Mouse (Mus musculus) hindbrain, embryonic 11.5 days (tissue): ENCODE results near the gene Agap3. TPM values are rescaled to one million over a fixed set of nuclear protein-coding genes. Genes with fewer than 3 reads are reported as not detected.

Experiments
- ATAC-seq: fragments of 200-750 bp; cut with Nextera tagmentation; 2 replicates; pipeline ENCODE4 v1.8.0; 2017; ENCODE audit warnings: mild to moderate bottlenecking, moderate TSS enrichment, moderate library complexity; ENCODE audit not compliant: low FRiP score
- DNase-seq: peaks from one replicate; pipeline ENCODE4 v3.0.0-alpha.2; 2015; ENCODE audit warnings: low spot score
- H3K27ac ChIP-seq: fragments of 300-500 bp; sonication (generic); 2 replicates; pipeline ENCODE4 v1.5.1; 2014; ENCODE audit warnings: mild to moderate bottlenecking, low read depth, low read length
- H3K27me3 ChIP-seq: fragments of 300-500 bp; sonication (generic); 2 replicates; pipeline ENCODE4 v1.6.1; 2014; ENCODE audit warnings: mild to moderate bottlenecking, low read length, moderate library complexity, mixed read lengths; ENCODE audit not compliant: control insufficient read depth, insufficient read depth
- H3K36me3 ChIP-seq: fragments of 300-500 bp; sonication (generic); 2 replicates; pipeline ENCODE4 v1.6.1; 2014; ENCODE audit warnings: mild to moderate bottlenecking, low read length, moderate library complexity, mixed read lengths; ENCODE audit not compliant: control insufficient read depth, insufficient read depth
- H3K4me1 ChIP-seq: fragments of 300-500 bp; sonication (generic); replicated peaks from 2 replicates; pipeline ENCODE4 v1.6.1; 2014; ENCODE audit warnings: low read length, mixed read lengths; ENCODE audit not compliant: control insufficient read depth, insufficient read depth
- H3K4me2 ChIP-seq: fragments of 300-500 bp; sonication (generic); replicated peaks from 2 replicates; pipeline ENCODE4 v1.6.1; 2014; ENCODE audit warnings: mild to moderate bottlenecking, low read depth, low read length
- H3K4me3 ChIP-seq: fragments of 300-500 bp; sonication (generic); 2 replicates; pipeline ENCODE4 v1.5.1; 2014; ENCODE audit warnings: low read depth, low read length
- H3K9ac ChIP-seq: fragments of 300-500 bp; sonication (generic); 2 replicates; pipeline ENCODE4 v1.6.1; 2014; ENCODE audit warnings: low read depth, low read length
- H3K9me3 ChIP-seq: fragments of 300-500 bp; sonication (generic); 2 replicates; pipeline ENCODE4 v1.6.1; 2016; ENCODE audit warnings: low read length; ENCODE audit not compliant: control insufficient read depth
- WGBS: fragments of 180-500 bp; shearing (Covaris S2); extraction: QIAGEN DNeasy Blood & Tissue Kit; methylation state at CpG from one replicate; pipeline ENCODE4 v1.1.7; 2014; 5-methylcytosine and 5-hydroxymethylcytosine counted together
- polyA plus RNA-seq: library from polyadenylated mRNA; unstranded; fragments of >200 nt; fragmentation: Nextera tagmentation; extraction: Ambion mirVana; gene quantifications from 2 replicates; pipeline ENCODE4 v1.2.1, GENCODE M21; 2014

The Agap3 gene
- polyA plus RNA-seq, 1 experiment from 2014 or later, result 38.8 TPM

DNA sequence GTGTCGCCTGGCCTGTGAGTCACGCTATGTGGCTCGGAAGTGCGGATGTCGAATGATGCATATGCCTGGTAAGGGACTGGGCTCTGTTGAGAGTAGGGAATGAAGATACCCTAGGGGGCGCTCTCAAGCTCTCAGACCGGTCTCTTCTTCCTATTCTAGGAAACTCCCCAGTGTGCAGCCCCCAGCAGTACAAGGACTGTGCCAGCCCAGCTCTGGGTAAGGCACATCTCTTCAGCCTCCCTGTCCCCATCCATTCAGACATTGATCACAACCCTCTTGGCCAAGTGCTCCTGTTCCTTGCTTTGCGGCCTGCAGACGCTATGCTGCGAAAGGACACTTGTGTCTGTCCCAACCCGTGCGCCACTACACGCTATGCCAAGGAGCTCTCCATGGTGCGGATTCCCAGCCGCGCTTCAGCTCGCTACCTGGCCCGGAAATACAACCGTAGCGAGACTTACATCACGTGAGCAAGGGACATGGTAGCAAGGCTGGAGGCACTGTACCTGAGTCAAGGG lies 35.7 kb upstream of the Agap3 start:
- Histone ChIP-seq H3K36me3 (0 out of 2 replicates have a peak, but pooled peaks cover 2% of the 10 kb centered on the region), H3K9me3 (no peaks in the 10 kb centered on the region), H3K27ac (no peak overlapping the region), H3K4me2 (no peak overlapping the region), H3K4me3 (no peak overlapping the region), H3K9ac (no peak overlapping the region), H3K4me1 (no peaks in the 10 kb centered on the region; the same call in 1 of the 2 replicates), H3K27me3 (no peaks in the 10 kb centered on the region)
- peak; percentile 81 for ATAC-seq
- WGBS, result 3% methylated on average over 21 of the region's 21 CpGs
- DNase-seq, result peak; percentile 82

DNA sequence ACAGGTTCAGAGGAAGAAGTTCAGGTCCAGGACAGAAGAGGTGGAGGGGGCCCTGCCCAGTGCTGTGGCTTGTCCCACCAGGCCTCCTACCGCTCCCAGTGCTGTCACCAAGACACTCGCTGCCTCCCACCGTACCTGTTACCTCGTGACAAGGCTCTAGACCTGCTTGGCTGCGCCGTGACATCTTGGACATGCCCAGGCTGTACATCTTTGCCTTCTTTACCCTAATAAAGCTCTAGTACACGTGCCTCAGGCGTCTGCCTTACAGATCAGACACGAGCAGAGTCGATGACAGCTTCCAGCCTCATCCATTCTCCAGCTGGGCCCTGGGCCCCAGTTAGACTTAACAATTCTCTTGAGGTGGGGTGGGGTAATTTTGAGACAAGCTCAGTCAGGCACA lies 34.4 kb upstream of the Agap3 start:
- H3K4me3 ChIP-seq, result no peak overlapping the region
- no peak for ATAC-seq
- no peak overlapping the region for H3K4me2 ChIP-seq
- WGBS, result 88% methylated on average over 10 of the region's 10 CpGs
- no peaks in the 10 kb centered on the region; the same call in 1 of the 2 replicates for H3K4me1 ChIP-seq
- H3K27ac ChIP-seq, result no peak overlapping the region
- no peaks in the 10 kb centered on the region for H3K27me3 ChIP-seq
- DNase-seq, result no peak
- H3K36me3 ChIP-seq, result 0 out of 2 replicates have a peak, but pooled peaks cover 2% of the 10 kb centered on the region
- no peaks in the 10 kb centered on the region for H3K9me3 ChIP-seq
- H3K9ac ChIP-seq, result no peak overlapping the region

DNA sequence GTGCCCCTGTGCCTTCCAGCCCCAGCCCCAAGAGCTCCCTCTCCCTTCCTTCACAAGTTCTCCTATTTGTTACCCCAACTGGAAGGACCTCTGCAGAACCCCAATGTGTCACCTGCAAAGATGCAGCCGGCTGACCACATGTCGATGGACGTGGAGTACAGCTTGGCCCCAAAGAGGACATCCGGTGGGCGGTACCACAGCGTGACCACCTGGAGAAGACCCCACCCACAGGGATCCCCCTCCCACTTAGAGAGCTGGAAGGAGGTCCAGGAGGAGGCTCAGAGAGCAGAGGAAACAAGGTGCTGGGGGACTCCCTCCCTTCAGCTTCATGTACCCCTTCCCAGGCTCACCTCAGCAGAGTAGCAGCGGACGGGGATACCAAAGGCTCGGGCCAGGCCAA lies 31.6 kb upstream of the Agap3 start:
- 0 out of 2 replicates have a peak, but pooled peaks cover 2% of the 10 kb centered on the region for H3K36me3 ChIP-seq
- DNase-seq (no peak), ATAC-seq (no peak)
- no peaks in the 10 kb centered on the region for H3K27me3 ChIP-seq
- no peak overlapping the region for H3K27ac ChIP-seq
- WGBS, result 81% methylated on average over 9 of the region's 9 CpGs
- peaks cover 3% of the 10 kb centered on the region for H3K4me1 ChIP-seq
- no peak overlapping the region for H3K4me3 ChIP-seq
- no peak overlapping the region for H3K9ac ChIP-seq
- H3K9me3 ChIP-seq, result no peaks in the 10 kb centered on the region
- no peak overlapping the region for H3K4me2 ChIP-seq

DNA sequence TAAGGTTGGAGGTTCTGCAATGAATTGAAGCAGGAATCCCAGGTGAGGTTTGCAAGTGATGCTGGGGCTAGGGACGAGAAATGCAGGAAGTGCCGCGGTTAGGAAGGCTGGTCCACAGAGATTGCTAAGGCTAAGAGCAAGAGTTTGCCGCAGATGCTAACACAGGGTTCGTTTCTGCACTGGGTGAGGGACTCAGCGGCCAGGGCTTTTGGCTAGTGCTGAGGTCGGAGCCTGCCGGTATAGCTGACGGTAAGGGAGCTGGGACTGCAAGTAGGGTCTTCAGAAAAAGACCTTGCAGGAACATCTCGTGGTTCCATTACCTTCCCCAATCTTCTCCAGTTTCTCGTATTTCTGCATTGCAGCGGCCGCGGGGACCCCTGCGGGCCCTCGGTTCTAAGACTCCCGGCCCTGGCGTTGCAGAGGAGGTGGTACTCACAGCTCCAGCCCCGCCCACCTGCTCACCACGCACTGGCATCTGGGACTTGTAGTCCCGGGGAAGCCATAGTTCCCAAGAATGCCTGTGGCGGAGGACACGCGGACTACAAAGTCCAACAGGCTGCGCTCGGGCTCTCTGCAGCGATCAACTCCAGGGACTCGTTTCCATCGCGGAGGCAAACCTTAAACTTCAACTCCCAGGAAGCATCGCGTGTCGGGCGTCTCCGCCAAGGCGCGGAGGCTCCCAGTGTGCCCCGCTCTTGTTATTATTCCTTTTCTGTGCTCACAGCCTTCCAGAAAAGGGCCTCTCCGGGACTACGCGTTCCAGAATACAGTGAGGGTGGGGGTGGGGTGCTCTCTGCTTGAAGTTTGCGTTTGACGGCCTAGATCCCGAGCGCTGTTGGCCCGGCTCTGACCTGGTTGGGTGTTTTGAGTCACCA lies 28.6 kb upstream of the Agap3 start, which contains the start of the genes Cdk5 and Slc4a2:
Gene Cdk5 (minus strand): TSS at position 402 of the 875 bp plus-strand sequence.
Gene Slc4a2 (plus strand): TSS at position 709 of the 875 bp plus-strand sequence.
- Histone ChIP-seq H3K27me3 (0 out of 2 replicates have a peak, but pooled peaks cover 4% of the 10 kb centered on the region), H3K4me1 (peaks cover 14% of the 10 kb centered on the region), H3K36me3 (0 out of 2 replicates have a peak, but pooled peaks cover 2% of the 10 kb centered on the region), H3K27ac (peak within 1 kb of the TSS; percentile 88), H3K4me2 (peak within 1 kb of the TSS; percentile 89), H3K4me3 (peak within 1 kb of the TSS; percentile 53), H3K9ac (peak within 1 kb of the TSS; percentile 69), H3K9me3 (no peaks in the 10 kb centered on the region)
- WGBS, result under 1% methylated on average over 46 of the region's 46 CpGs
- DNase-seq (peak; percentile 99), ATAC-seq (peak; percentile 94)

DNA sequence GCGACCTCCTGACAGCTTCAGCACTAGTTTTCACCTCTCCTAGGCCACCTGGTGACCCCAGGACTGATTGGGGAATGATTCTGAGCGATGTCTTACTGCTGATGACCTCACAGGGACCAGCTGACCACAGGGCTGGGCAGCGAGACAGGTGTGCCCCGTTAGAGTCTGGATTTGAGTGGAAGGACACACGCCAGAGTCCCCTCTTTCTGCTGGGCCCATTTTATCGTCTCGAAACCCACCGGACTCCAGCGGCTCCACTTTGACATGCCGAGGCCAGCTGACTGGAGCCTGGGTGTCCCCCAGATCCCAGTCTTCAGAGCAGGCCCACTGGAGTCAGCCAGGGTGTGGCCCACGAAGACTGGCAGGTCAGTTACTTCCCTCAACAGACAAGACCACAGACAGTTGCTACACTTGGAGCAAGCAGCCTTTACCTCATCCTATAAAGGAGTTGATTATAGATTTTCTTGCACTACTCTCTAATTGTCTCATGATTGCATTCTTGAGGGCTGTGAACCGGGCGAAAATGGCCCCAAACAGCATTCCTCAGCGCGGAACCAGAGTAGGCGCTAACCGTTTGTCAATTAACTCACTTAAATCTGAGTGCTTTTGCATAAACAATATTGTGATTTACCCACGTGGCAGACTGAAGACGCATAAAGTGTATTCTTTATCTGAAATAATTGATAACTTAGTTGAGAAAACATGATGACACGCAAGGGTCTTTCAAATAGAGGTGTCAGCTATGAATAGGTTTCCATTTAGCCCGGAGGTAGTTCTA lies 27.8 kb upstream of the Agap3 start:
- Histone ChIP-seq H3K27ac (peak overlapping the region; percentile 88), H3K4me1 (peaks cover 17% of the 10 kb centered on the region), H3K36me3 (0 out of 2 replicates have a peak, but pooled peaks cover 2% of the 10 kb centered on the region), H3K27me3 (0 out of 2 replicates have a peak, but pooled peaks cover 4% of the 10 kb centered on the region), H3K4me2 (peak overlapping the region; percentile 89), H3K9me3 (no peaks in the 10 kb centered on the region), H3K9ac (peak overlapping the region; percentile 69), H3K4me3 (peak overlapping the region; percentile 53)
- 15% methylated on average over 21 of the region's 21 CpGs for WGBS
- ATAC-seq (peak; percentile 17), DNase-seq (peak; percentile 39)

DNA sequence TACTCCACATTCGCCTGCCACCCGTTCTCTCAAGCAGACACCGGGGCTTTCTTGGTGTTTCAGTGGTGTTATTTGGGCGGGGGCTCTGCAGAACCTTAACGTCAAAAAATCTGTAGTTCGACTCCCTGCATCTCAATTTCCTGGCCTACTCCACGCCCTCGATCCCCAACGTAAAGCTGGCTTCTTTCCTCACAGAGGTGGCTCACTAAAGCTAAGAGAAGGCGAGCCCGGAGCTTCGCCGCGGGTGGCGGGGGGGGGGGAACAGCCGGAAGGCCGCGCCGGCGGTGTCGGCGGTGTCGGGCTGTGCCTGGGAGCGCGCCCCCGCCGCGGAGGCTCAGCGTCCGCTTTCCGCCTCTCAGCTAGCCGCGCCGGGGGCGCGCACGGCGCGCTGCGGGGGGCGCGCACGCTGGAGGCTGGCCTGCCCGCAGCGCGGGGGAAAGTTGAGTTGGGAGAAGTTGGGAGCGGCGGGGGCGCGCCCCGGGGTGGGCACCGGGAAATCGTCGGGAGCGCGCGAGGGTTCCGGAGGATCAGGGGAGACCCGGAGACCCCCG lies 27.0 kb upstream of the Agap3 start:
- Histone ChIP-seq H3K4me3 (peak overlapping the region; percentile 53), H3K9ac (peak overlapping the region; percentile 66), H3K4me1 (peaks cover 17% of the 10 kb centered on the region), H3K36me3 (peaks cover 1% of the 10 kb centered on the region; the same call in 1 of the 2 replicates), H3K9me3 (no peaks in the 10 kb centered on the region), H3K4me2 (peak overlapping the region; percentile 89), H3K27ac (peak overlapping the region; percentile 4), H3K27me3 (0 out of 2 replicates have a peak, but pooled peaks cover 4% of the 10 kb centered on the region)
- ATAC-seq (no peak), DNase-seq (peak; percentile 94)
- 1% methylated on average over 49 of the region's 60 CpGs for WGBS

DNA sequence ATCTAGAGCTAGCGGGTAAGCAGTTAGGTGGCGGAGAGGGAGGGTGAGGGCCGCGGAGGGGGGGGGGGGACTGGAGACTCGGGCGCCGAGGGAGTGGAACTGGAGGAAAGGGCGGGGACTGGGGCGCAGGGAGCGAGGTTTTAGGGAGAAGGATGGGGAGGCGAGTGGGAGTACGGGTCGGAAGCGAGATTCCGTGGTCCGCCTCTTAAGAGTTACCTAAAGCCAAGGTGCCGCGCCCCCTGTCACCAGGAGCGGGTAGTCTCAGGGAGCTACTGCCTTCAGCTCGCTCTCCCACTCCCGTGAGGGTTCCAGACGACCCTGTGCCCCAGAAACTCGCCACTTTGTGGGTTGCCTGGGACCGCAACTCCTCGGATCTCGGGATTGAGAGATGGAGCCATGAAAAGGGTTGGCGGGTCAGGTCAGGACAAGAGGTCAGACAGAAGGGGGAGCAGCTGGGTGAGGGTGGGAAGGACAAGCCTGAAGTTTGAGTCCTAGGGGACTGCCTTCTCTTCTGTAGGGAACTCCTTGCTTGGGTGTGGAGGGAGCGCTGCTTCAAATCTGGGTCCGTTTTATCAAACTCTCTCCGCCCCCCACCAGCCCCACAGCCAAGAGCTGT lies 26.4 kb upstream of the Agap3 start:
- H3K4me3 ChIP-seq, result peak overlapping the region; percentile 53
- H3K4me1 ChIP-seq, result peaks cover 17% of the 10 kb centered on the region
- 0% methylated on average over 25 of the region's 30 CpGs for WGBS
- H3K9ac ChIP-seq, result peak overlapping the region; percentile 66
- no peaks in the 10 kb centered on the region for H3K9me3 ChIP-seq
- peak overlapping the region; percentile 89 for H3K4me2 ChIP-seq
- peak overlapping the region; percentile 4; the same call in 1 of the 2 replicates for H3K27ac ChIP-seq
- ATAC-seq (no peak), DNase-seq (peak; percentile 68)
- H3K27me3 ChIP-seq, result 0 out of 2 replicates have a peak, but pooled peaks cover 4% of the 10 kb centered on the region
- H3K36me3 ChIP-seq, result peaks cover 3% of the 10 kb centered on the region; the same call in 1 of the 2 replicates
